Mouse (Mus musculus) activated CD4-positive, CD25-positive, alpha-beta regulatory T cell, adult 4 months (primary cell): ENCODE results near the gene Mef2c. TPM values are rescaled to one million over a fixed set of nuclear protein-coding genes. Genes with fewer than 3 reads are reported as not detected.
A peak's percentile ranks its signal among the peaks of the same experiment; 100 is the strongest.

Experiments
- ATAC-seq: one replicate; pipeline ENCODE4 v1.8.0; 2017
- polyA plus RNA-seq, 2 experiments: library from polyadenylated mRNA; unstranded; fragments of 100-300 nt; shearing (Covaris generic); gene quantifications; one replicate each; pipeline ENCODE4 v1.2.1; 2017

Gene Mef2c
- polyA plus RNA-seq, 2 experiments from 2014 or later, result 1.3 to 8.5 TPM

- no peak for ATAC-seq
These were observed 21.3 kb downstream of the Mef2c start for GRCm38 (mm10) chr13:83524902-83525715.

DNA sequence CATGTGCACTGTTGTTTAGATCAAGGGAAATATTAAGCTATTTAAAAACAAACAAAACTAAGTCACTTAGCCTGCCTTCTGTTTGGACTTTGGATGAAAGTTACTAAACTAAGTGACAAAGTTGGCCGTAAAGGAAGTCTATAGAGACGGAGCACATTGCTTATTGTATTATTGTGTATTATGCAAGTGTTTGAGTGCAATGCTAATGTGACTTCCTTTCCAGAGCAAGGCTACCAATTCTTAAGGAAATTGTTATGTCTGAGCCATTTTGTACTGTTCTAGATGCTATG, 21.8 kb downstream of the Mef2c start:
- ATAC-seq, result no peak

DNA sequence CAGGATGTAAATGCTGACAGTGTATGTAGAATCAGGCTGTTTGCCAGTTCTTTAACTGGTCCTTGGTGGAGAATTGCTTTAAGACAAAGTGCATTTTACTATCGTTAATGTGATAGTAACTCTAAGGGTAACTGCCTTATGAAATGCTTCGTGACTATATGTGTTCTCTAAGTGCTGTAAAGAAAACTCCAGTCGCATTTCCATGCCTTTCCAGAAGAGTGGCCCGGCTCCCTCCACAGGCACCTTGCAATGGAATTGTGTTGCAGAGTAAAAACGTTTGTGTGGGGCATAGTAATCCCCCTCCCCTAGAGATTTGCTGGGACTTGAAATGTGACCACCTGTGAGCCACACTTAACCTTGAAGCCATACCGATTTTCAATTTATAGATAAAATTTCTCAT, 22.2 kb downstream of the Mef2c start:
- ATAC-seq, result no peak

- ATAC-seq, result no peak
These were observed 24.1 kb downstream of the Mef2c start for GRCm38 (mm10) chr13:83527921-83528320.

GRCm38 (mm10) chr13:83529729-83530314, 26.0 kb downstream of the Mef2c start:
- ATAC-seq, result no peak

- no peak for ATAC-seq
These were observed 27.1 kb downstream of the Mef2c start for GRCm38 (mm10) chr13:83530889-83531288.

DNA sequence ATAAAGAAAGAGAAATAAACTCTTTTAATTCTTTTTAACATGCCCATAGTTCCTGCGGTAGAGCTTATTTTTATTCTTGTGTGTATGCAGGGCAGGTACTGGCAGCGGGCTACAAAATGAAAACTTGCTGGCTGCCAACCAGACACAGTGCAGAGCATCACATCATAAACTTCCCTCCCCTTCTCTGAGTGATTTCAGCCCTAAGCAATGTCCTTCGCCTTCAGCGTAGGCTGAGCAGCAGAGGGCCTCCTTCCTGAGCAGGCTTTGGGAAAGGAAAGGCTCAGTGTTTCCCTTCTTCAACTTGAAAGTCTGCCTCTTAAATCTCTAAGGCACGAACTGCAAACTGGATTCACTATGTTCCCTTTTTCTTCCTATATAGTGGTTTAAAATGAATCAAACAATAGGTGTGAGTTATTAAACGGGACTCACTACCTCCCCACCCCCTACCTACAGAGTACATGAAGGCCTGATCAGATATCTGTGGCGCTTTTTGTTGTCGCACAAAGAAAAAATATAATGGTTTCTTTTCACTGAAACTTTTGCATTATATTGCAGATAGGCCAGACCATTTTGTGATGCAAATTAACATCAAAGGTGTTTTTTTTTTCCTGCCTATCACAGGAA, 28.2 kb downstream of the Mef2c start:
- ATAC-seq, result no peak

DNA sequence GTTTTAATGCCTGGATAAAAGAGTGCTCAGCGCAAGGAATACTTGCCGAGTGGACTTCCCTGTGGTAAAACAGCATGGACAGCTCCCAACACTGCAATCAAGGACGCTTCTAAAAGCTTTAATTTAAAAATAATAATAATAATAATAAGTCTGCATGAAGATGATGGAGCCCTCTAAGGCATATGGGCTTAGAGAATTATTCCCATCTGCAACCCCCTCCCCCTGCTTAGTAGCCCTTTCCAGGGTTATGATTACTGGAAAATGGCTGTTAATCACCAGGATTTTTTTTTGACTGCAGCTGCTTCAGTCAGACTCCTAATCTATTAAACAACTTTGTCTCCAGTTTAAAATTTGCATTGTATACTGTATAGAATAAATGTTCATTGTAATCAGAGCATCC, 32.5 kb downstream of the Mef2c start:
- ATAC-seq, result no peak

DNA sequence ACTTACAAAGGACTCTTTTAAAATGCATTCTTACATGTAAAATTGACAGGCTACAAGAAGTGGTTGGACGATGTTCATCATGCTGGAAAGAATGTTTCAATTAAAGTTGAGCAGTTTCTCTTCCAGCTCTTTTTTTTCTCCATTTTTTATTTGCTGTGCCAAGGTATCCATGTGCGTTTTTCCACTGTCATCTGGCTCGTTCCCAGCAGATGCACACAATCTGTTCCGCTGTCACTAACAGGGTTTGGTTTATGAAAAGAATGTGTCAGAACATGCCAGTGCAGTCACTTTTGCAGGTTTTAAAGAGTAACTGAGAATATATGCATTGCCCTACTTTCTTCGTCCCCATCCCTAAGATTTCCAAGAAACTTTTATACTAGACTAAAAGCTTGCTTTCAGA, 33.3 kb downstream of the Mef2c start:
- no peak for ATAC-seq

- no peak for ATAC-seq
These were observed 36.1 kb downstream of the Mef2c start for GRCm38 (mm10) chr13:83539921-83540320.

- no peak for ATAC-seq
These were observed 38.8 kb downstream of the Mef2c start for GRCm38 (mm10) chr13:83542666-83543065.

GRCm38 (mm10) chr13:83544707-83545106, 40.9 kb downstream of the Mef2c start:
- no peak for ATAC-seq

DNA sequence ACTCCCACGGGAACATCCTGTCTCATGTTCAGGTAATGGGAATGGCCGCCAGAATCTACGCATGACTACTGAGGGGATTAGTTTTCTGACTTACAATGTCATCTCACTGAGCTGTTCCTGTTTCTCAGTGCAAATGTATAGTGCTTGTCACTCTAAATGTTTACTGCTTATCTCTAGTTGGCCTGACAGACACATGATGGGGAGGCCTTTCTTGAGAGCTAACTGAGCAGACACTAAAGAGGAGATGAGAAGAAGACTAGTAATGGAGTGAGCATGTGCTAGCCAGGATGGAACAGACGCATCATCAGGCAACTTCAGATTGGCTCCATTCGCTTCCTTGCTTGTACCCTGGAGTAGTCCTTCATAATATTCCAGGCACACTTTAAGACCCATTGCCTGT, 43.0 kb downstream of the Mef2c start:
- ATAC-seq, result no peak

DNA sequence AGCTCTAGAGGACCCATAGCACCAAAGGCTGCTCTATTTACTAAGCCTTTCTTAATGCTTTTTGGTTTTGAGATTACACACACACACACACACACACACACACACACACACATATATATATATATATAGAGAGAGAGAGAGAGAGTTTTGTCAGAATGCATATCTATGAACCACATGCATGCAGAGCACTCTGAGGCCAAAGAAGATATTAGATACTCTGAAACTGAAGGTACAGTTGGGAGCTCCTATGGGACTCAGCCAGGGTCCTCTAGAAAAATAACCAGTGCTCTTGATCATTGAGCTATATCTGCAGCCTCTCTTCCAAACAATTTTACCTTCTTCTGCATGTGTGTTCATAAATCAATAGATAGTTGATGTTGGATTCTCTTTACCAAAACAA, 47.4 kb downstream of the Mef2c start:
- no peak for ATAC-seq

DNA sequence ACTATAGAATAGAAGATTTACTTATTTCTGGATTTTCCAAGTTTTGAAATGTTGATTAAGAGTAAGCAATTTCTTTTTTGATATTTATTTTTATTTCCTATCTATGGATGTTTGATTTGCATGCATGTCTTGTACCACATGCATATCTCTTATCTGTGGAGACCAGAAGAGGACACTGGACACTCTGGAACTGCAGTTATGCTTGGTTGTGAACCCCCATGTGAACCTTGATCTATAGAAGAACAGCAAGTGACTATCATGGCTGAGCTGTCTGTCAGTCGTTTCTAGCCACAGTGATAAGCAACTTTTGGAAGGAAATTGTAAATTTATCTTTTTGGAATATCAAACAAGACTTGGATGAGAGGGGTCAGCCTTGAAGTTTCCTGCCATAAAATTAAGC, 48.2 kb downstream of the Mef2c start:
- ATAC-seq, result no peak

GRCm38 (mm10) chr13:83563261-83563660, 59.4 kb downstream of the Mef2c start:
- no peak for ATAC-seq

- peak; percentile 13 for ATAC-seq
These were observed 61.9 kb downstream of the Mef2c start for GRCm38 (mm10) chr13:83565732-83566131.

DNA sequence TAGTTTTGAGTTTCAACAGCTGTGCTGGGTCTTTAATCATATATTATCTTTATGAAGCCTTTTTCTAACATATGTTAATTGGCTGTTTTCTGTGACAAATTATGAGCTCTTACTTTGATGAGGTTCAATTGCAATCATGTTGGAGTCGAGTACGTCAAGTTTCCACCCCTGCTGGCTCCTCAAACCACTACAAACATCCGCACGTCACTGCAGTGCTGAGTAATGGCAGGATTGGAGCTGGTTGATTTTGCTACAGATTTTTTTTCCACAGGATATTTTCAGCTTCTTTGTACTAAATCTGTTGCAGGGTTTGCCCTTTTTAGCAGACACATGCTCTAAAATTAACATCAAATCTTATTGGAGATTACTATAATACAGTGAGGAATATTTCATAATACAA, 62.3 kb downstream of the Mef2c start:
- peak; percentile 76 for ATAC-seq

- no peak for ATAC-seq
These were observed 63.1 kb downstream of the Mef2c start for GRCm38 (mm10) chr13:83566834-83567534.

DNA sequence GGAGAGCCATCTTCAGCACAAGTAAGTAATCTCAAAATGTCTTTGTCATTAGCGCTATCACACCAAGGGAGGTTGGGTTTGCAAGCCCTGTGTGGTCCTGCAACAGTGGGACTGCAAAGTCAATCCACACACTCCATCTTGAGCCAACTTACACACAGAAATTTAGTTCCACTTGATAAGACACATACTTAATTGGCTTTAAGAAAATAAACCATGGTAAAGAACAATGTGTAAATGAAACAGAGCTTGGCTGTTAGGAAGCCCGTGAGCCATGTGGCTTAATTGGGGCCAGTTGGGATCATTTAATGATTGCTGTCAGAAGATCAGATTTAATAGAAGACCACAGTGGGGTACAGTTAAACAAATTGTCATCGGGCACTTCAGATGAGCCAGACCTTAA, 63.8 kb downstream of the Mef2c start:
- ATAC-seq, result no peak

DNA sequence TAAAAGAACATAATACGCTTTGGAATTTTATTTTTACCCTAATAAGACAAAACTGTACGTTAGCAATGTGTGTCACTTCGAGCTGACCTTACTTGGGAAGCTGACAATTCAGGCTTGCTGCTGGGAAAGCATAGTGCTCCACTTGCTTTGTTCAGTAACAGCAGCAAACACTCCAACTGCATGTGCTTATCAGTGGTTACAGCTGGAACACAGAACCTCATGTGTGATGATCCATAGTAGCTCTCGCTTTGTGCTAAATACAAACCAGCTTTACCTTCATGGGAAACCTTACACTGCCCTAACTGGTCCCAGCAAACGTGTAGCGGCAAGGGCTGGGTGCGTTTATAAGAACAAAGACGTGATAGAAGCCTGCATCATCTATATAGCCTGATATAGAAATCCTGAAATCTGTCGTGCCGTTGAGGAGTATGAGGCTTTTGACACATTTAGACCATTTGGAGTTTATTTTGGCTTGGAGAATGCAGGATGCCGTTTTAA, 65.0 kb downstream of the Mef2c start:
- ATAC-seq, result no peak

- peak; percentile 71 for ATAC-seq
These were observed 68.2 kb downstream of the Mef2c start for GRCm38 (mm10) chr13:83571973-83572447.

- ATAC-seq, result peak; percentile 28
These were observed 68.6 kb downstream of the Mef2c start for GRCm38 (mm10) chr13:83572469-83572868.
